Mouse (Mus musculus) midbrain, embryonic 16.5 days (tissue): Measurements from ENCODE around the gene Plekha7. TPM values are rescaled to one million over a fixed set of nuclear protein-coding genes. Genes with fewer than 3 reads are reported as not detected.

Experiments used
- ATAC-seq: fragments of 200-750 bp; cut with Nextera tagmentation; 2 replicates; pipeline ENCODE4 v1.8.0; 2017; ENCODE audit warnings: moderate TSS enrichment
- H3K27ac ChIP-seq: fragments of 300-500 bp; sonication (generic); 2 replicates; pipeline ENCODE4 v1.5.1; 2014; ENCODE audit warnings: mild to moderate bottlenecking, low read length, mixed read lengths
- H3K27me3 ChIP-seq: fragments of 300-500 bp; sonication (generic); 2 replicates; pipeline ENCODE4 v1.6.1; 2014; ENCODE audit warnings: low read depth, low read length, mixed read lengths; ENCODE audit not compliant: control insufficient read depth, insufficient read depth
- H3K36me3 ChIP-seq: fragments of 300-500 bp; sonication (generic); 2 replicates; pipeline ENCODE4 v1.6.1; 2014; ENCODE audit warnings: mild to moderate bottlenecking, low read length, moderate library complexity, mixed read lengths; ENCODE audit not compliant: control insufficient read depth, insufficient read depth
- H3K4me1 ChIP-seq: fragments of 300-500 bp; sonication (generic); 2 replicates; pipeline ENCODE4 v1.6.1; 2014; ENCODE audit warnings: mild to moderate bottlenecking, low read length, mixed read lengths; ENCODE audit not compliant: control insufficient read depth, insufficient read depth
- H3K4me2 ChIP-seq: fragments of 300-500 bp; sonication (generic); 2 replicates; pipeline ENCODE4 v1.6.1; 2014; ENCODE audit warnings: mild to moderate bottlenecking, low read length, mixed read lengths
- H3K4me3 ChIP-seq: fragments of 300-500 bp; sonication (generic); 2 replicates; pipeline ENCODE4 v1.5.1; 2014; ENCODE audit warnings: low read depth, mild to moderate bottlenecking, low read length, moderate library complexity, mixed read lengths
- H3K9ac ChIP-seq: fragments of 300-500 bp; sonication (generic); 2 replicates; pipeline ENCODE4 v1.6.1; 2014; ENCODE audit warnings: low read depth, low read length, mixed read lengths
- H3K9me3 ChIP-seq: fragments of 300-500 bp; sonication (generic); replicated peaks from 2 replicates; pipeline ENCODE4 v1.6.1; 2014; ENCODE audit warnings: mild to moderate bottlenecking, low read length, mixed read lengths; ENCODE audit not compliant: control insufficient read depth, poor library complexity, severe bottlenecking
- WGBS: fragments of 180-500 bp; shearing (Covaris S2); extraction: QIAGEN DNeasy Blood & Tissue Kit; methylation state at CpG from one replicate; pipeline ENCODE4 v1.1.7; 2014; 5-methylcytosine and 5-hydroxymethylcytosine counted together
- polyA plus RNA-seq: library from polyadenylated mRNA; unstranded; fragments of >200 nt; fragmentation: Nextera tagmentation; extraction: Ambion mirVana; gene quantifications from 2 replicates; pipeline ENCODE4 v1.2.1, GENCODE M21; 2015

Plekha7 gene
- polyA plus RNA-seq, 1 experiment from 2014 or later: 12.8 TPM

DNA sequence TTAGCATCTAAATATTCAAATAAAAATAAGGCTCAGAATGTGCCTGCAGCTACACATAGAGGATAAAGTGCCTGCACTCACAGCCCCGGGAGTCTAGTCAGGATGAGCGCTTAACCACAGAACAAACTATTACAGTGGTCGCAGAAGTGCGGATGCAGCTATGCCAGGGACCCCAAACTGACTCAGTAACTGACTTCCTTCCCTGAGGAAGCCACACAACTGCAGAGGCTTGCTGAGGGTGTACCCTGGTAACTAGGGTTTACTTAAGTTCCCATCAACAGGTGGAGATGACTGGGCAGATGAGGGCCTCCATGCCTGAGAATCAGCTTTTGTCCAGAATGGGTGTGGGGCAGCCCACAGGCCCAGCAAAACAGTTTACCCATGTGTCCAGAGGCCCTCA, 69.9 kb downstream of the Plekha7 start:
- Histone ChIP-seq H3K9me3 (no peaks in the 10 kb centered on the region), H3K9ac (no peak overlapping the region), H3K27ac (no peak overlapping the region), H3K27me3 (no peaks in the 10 kb centered on the region), H3K36me3 (no peaks in the 10 kb centered on the region), H3K4me3 (no peak overlapping the region), H3K4me1 (peaks cover 14% of the 10 kb centered on the region; the same call in 1 of the 2 replicates), H3K4me2 (peak overlapping the region; percentile 94; the same call in 1 of the 2 replicates)
- no peak for ATAC-seq
- 82% methylated on average over 4 of the region's 4 CpGs for WGBS

DNA sequence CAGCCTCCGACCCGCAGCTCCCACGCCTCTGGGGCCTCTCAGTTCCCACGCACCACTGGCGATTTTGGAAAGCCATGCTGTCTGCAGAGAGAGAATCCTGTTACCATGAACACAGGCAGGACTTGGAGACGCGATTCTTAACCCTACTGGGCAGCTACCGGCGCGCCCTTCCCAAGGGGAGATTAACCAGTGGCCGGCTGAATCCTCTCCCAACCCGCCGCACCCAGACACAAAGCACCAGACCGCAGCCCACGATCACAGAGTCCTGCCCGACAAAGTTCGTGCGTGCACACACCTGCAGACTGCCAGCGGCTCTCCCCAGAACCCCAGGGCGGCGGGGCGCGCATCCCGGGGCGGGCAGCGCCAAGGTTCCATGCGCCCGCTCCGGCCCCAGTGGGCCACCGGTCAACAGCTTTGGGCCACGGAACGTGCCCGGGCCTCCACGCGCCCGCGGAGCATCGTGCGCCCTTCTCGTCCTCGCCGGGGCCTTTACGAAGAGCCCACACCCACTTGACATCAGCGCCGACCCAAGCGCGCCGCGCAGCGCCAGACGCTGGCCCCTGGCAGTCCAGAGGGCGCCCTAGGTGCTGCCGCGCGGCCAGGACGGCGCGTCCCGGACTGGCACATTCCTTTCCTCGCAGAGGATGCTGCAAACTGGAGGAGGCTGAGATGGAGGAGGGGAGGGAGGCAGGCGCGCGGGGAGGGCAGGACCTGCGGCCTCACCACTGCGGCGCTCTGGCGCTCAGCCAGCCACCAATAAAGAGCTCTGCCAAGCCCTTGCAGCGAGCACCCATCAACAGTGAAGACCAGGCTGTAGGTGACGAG, 70.8 kb downstream of the Plekha7 start:
- under 1% methylated on average over 62 of the region's 69 CpGs for WGBS
- peak overlapping the region; percentile 77 for H3K9ac ChIP-seq
- peaks cover 14% of the 10 kb centered on the region; the same call in 1 of the 2 replicates for H3K4me1 ChIP-seq
- ATAC-seq: peak; percentile 71
- H3K4me3 ChIP-seq: peak overlapping the region; percentile 59
- no peaks in the 10 kb centered on the region for H3K9me3 ChIP-seq
- H3K4me2 ChIP-seq: peak overlapping the region; percentile 94
- H3K27me3 ChIP-seq: no peaks in the 10 kb centered on the region
- H3K36me3 ChIP-seq: no peaks in the 10 kb centered on the region
- peak overlapping the region; percentile 63 for H3K27ac ChIP-seq

DNA sequence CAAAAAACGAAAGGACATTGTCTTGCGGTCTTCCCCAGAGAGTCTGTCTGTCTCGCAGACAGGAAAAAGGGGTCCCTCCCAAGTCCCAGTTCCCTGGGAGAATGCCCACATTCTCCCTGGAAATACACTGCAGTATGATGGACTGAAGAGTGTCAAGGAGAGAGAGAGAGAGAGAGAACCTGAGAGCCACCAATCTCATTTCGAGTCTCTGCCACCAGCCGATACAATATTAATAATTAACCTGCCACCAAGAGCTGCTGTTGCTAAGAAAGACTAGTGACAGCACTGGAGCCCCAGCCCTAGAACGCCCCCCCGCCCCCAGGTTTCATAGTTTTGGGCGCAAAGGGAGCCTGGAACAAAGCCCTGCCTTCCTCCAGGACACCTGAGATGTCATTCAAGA, 71.6 kb downstream of the Plekha7 start:
- Histone ChIP-seq H3K4me2 (peak overlapping the region; percentile 94), H3K4me1 (peaks cover 14% of the 10 kb centered on the region; the same call in 1 of the 2 replicates), H3K36me3 (no peaks in the 10 kb centered on the region), H3K9me3 (no peaks in the 10 kb centered on the region), H3K4me3 (peak overlapping the region; percentile 59), H3K27me3 (no peaks in the 10 kb centered on the region), H3K9ac (peak overlapping the region; percentile 77), H3K27ac (peak overlapping the region; percentile 63)
- no peak for ATAC-seq
- 36% methylated on average over 8 of the region's 8 CpGs for WGBS

DNA sequence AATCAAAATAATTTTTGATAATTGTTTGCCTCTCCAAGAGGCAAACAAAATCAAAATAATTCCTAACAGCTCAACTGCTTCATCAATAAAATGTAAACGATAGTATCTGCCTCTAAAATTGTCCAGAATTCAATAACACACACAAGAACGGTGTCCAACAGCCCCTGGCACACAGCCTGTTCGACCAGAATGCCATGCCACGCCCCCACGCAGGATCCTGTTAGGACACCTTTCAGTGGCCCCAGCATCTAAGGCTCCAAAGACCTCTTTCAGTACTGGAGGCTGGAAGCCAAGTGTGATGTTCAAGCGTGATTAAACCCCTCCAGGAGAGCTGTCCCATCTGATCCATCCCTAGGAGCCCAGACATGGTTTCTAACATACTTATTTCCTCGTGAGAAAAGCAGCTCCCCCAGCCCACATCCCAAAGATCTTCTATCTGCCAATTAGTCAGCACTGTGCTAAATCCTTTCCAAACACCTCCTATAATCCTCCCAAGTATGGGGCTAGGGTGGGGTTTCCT, 73.8 kb downstream of the Plekha7 start:
- 42% methylated on average over 7 of the region's 7 CpGs for WGBS
- Histone ChIP-seq H3K27me3 (no peaks in the 10 kb centered on the region), H3K4me3 (no peak overlapping the region), H3K36me3 (no peaks in the 10 kb centered on the region), H3K9me3 (no peaks in the 10 kb centered on the region), H3K4me2 (no peak overlapping the region), H3K4me1 (peaks cover 14% of the 10 kb centered on the region; the same call in 1 of the 2 replicates), H3K27ac (no peak overlapping the region), H3K9ac (no peak overlapping the region)
- ATAC-seq: no peak

DNA sequence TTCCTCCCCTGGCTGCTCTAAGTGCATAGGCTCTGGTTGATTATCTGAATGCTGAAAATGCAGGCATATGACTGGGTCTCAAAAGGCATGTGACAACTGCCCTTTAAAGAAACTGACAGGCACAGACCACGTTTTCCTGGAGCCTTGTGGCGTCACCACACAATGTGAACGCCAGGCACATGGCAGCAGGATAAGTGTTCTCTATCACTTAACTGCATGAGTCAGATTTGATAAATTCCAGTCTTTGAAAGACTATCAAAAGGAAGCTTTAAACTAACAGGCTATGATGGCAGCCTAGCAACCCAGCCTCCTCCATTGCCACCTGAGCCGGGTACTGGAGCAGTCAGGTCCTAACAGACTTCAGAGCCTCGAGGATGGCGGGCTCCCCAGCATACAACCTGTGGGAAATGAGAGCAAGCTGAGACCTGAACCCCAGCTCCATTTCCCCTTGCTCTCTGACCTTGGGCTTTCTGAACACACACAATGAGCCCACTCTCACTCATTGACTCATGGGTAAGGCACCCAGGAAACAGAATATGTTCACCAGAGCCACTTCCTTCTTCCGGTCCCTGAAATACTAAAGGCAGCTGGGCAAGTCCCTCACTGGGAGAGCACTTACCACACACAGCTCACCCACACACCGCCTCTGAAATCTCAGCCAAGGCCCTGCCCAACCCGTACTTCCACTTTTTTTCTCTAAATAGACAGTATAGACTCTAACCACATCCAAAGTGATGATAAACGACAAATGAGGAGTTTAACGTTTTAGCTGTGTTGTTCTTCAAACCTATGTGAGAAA, 77.2 kb downstream of the Plekha7 start:
- WGBS: 74% methylated on average over 11 of the region's 11 CpGs
- Histone ChIP-seq H3K36me3 (no peaks in the 10 kb centered on the region), H3K27ac (no peak overlapping the region), H3K9me3 (no peaks in the 10 kb centered on the region), H3K4me2 (no peak overlapping the region), H3K4me3 (no peak overlapping the region), H3K4me1 (peaks cover 2% of the 10 kb centered on the region; the same call in 1 of the 2 replicates), H3K9ac (no peak overlapping the region), H3K27me3 (no peaks in the 10 kb centered on the region)
- ATAC-seq: no peak

DNA sequence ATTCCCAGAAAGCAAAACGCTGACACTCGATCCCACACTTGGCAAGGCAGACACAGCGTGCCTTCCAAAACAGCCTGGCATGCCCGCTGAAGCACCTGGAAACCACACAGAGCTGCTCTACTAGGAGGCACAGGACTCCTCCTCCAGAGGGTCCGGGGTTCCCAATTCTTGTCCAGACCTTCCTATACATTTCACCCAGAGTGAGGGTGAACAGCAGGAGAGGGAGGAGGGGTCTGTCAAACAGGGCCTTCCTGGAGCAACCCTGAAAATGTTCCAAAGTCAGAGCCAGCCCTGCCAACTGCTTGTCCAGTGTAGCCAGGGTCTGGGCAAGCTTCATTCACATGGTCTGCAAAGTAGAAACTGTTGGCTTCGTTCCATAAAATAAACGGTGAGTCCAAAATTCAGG, 81.3 kb downstream of the Plekha7 start:
- Histone ChIP-seq H3K4me3 (no peak overlapping the region), H3K9ac (no peak overlapping the region), H3K36me3 (no peaks in the 10 kb centered on the region), H3K27ac (no peak overlapping the region), H3K4me1 (peaks cover 8% of the 10 kb centered on the region), H3K4me2 (no peak overlapping the region), H3K27me3 (no peaks in the 10 kb centered on the region), H3K9me3 (no peaks in the 10 kb centered on the region)
- ATAC-seq: no peak
- WGBS: 77% methylated on average over 7 of the region's 7 CpGs

DNA sequence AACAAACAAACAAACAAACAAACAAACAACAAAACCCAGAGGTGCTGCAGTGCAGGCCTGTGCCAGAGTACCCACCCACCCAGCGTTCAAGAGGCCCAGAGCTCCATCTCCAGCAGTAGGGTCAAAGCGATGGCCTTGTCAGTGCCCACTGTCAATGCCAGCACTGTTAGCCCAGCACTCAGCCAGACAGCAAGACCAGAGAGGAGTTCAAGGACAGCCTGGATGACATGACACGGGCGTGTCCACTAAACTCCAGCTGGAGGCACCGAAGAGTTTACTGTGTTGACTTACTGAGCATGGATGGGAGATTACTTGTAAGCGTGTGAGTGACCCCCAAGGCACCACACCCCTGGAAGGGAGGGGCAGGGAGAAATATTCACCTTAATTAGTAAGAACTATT, 81.9 kb downstream of the Plekha7 start:
- ATAC-seq: no peak
- peaks cover 10% of the 10 kb centered on the region for H3K4me1 ChIP-seq
- WGBS: 88% methylated on average over 6 of the region's 6 CpGs
- H3K27me3 ChIP-seq: no peaks in the 10 kb centered on the region
- H3K4me3 ChIP-seq: no peak overlapping the region
- H3K27ac ChIP-seq: no peak overlapping the region
- no peaks in the 10 kb centered on the region for H3K36me3 ChIP-seq
- H3K9ac ChIP-seq: no peak overlapping the region
- no peak overlapping the region for H3K4me2 ChIP-seq
- H3K9me3 ChIP-seq: no peaks in the 10 kb centered on the region

DNA sequence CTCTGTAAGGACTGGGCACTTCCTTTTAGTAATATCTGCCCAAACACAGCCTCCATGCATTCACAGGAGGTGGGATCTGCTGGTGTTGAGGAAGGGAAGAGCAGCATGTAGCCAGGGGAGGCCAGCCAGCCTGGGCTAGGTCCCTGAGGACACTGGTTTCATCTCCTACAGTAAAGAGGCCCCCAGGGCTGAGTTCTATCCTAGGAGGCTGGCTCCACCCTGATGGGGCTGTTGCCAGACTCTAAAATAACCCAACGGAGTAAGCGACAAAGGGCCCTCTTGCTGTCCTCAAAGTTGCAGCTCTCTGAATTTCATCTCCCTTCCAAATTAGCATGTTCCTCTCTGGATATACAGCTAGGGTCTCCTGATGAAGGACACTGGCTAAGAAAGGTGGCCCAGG, 83.6 kb downstream of the Plekha7 start:
- no peak overlapping the region for H3K4me2 ChIP-seq
- ATAC-seq: no peak

More for the DNA sequence above, 83.6 kb downstream of the Plekha7 start:
- Histone ChIP-seq H3K4me3 (no peak overlapping the region), H3K4me1 (peaks cover 10% of the 10 kb centered on the region), H3K9me3 (no peaks in the 10 kb centered on the region), H3K9ac (no peak overlapping the region), H3K27me3 (no peaks in the 10 kb centered on the region), H3K36me3 (no peaks in the 10 kb centered on the region), H3K27ac (no peak overlapping the region)
- WGBS: 70% methylated on average over 2 of the region's 2 CpGs
